Mouse (Mus musculus) liver, postnatal 0 days (tissue): ENCODE data around the gene Cpe.

Source experiments
- CTCF ChIP-seq: sonication (generic); IDR thresholded peaks from 2 replicates; pipeline ENCODE4 v1.5.1; 2016; ENCODE audit warnings: antibody characterized with exemption, low read depth
- EP300 ChIP-seq: IDR thresholded peaks from 2 replicates; pipeline ENCODE4 v1.6.1; 2016; ENCODE audit warnings: antibody characterized with exemption, low read depth, mild to moderate bottlenecking

GRCm38 (mm10) chr8:64640599-64640998, 52.3 kb downstream of the Cpe start:
- no peak for TF ChIP-seq CTCF
- no peak for TF ChIP-seq EP300
